Mouse (Mus musculus): ENCODE data around the gene Rbfox3.

Rbfox3 gene

GRCm38 (mm10) chr11:118878605-118879245 is 32.7 kb downstream of the Rbfox3 start:
- DNase-seq, result no peak

GRCm38 (mm10) chr11:118875243-118875897 is 36.0 kb downstream of the Rbfox3 start:
- DNase-seq, result no peak

GRCm38 (mm10) chr11:118874487-118875095 is 36.8 kb downstream of the Rbfox3 start:
- DNase-seq, result no peak

- no peak for DNase-seq
Measured at GRCm38 (mm10) chr11:118874022-118874421, 37.4 kb downstream of the Rbfox3 start.

DNA sequence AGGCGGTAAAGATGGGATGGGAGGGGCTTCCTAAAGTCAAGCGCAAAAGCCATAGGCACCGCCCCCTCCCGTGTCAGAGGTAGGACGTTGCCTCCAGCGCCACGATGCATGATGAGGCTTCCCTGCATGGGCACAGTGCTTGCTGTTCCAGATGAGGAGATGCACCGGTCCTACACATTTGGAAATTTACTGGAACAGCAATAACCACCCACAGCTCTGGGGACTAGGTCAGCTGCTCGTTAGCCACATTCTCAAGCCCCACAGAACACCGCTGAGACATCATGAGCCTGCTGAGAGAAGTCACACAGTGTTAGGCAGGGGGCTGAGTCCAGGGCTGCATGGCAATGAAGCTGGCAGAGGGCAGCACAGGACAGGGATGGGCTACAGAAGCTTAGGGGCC is 39.9 kb downstream of the Rbfox3 start:
- no peak for DNase-seq

- no peak for DNase-seq
Measured at GRCm38 (mm10) chr11:118863360-118863759, 48.0 kb downstream of the Rbfox3 start.

GRCm38 (mm10) chr11:118861801-118862431 is 49.5 kb downstream of the Rbfox3 start:
- no peak for DNase-seq

- peak; percentile 91 for DNase-seq
Measured at GRCm38 (mm10) chr11:118861246-118861645, 50.2 kb downstream of the Rbfox3 start.

- no peak for DNase-seq
Measured at GRCm38 (mm10) chr11:118860812-118861211, 50.6 kb downstream of the Rbfox3 start.

DNA sequence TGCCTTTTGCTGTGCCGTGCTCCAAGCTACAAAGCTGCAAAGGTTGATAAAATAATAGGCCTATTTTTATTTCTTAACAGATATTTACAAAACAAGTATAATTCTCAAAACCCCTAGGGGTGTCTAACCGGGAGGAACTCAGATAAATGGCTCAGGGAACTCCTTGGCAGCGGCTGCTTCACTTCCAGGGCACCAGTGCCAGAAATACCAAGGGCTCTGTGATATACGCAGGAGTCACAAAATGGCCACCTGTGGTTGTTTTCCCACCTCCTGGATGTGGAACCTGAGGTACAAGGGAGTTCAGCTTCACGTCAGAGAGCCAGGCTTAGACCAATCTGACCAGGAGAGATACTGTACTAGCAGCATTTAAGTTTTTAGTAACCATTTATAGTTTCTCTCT is 51.6 kb downstream of the Rbfox3 start:
- DNase-seq, result no peak

DNA sequence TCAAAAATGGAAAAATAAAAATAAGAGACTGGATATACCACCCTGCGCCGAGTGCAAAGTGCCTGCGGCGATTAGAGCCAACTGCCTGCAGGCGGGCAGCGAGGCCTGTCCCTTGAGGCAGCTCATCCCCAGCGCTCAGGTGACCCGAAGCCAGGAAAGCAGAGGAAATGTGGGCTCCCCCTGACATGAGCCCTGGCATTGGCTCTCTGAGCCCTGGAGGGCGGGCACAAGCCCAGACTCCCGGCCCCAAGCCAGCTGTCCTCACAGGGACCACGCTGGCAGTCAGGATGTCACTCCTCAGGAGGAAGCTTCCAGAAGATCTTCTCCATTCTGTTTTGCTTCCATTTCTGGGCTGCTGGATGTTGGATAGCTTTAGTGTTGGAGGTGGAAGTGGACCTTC is 53.1 kb downstream of the Rbfox3 start:
- peak; percentile 90 for DNase-seq

GRCm38 (mm10) chr11:118851391-118851790 is 60.0 kb downstream of the Rbfox3 start:
- peak; percentile 68 for DNase-seq

GRCm38 (mm10) chr11:118847986-118848385 is 63.4 kb downstream of the Rbfox3 start:
- DNase-seq, result no peak

GRCm38 (mm10) chr11:118840992-118841391 is 70.4 kb downstream of the Rbfox3 start:
- no peak for DNase-seq

- no peak for DNase-seq
Measured at GRCm38 (mm10) chr11:118838167-118838566, 73.2 kb downstream of the Rbfox3 start.

- DNase-seq, result peak; percentile 87
Measured at GRCm38 (mm10) chr11:118836889-118837288, 74.5 kb downstream of the Rbfox3 start.

GRCm38 (mm10) chr11:118832793-118833481 is 78.5 kb downstream of the Rbfox3 start:
- peak; percentile 93 for DNase-seq

GRCm38 (mm10) chr11:118831730-118832129 is 79.7 kb downstream of the Rbfox3 start:
- DNase-seq, result peak; percentile 71

DNA sequence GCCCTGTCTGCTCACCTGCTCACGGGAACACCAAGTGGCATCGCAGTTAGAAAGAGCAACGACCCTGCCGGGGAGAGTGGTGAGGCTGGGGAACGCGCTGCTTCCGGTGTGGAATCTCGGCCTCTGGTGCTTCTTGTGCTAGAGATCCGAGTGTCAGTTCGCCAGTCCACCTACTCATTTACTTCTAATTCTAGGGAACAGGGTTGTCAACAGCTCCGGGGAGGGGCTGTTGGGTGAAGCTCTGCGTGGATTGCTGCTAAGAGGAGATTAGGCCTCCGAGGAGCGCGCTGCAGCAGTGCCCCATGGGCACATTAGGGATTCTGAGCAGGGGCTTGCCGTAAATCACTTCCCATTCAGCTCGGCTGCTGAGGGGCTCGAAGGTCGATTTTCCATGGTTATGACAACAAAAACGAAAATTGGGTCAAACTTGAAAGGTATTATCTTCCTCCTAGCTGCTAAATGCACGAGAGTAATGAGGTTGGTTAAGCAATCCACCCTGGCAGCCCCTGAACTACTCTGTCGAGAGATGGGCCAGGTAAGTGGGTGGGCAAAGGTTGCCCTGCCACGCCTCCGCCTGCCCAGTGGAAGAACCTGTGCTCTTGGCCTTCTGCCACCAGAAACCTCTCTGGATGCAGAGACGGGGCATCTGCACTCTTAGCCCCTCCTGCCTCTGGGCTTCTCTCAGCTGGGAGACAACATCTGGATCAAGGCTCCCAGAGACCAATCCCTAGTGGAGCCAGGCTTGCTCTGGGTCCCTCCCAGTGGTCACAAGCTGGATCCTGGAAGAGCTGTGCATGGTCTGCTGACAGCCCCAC is 85.9 kb downstream of the Rbfox3 start:
- DNase-seq, result no peak

GRCm38 (mm10) chr11:118821353-118821752 is 90.0 kb downstream of the Rbfox3 start:
- no peak for DNase-seq

- DNase-seq, result no peak
Measured at GRCm38 (mm10) chr11:118818528-118818927, 92.9 kb downstream of the Rbfox3 start.

DNA sequence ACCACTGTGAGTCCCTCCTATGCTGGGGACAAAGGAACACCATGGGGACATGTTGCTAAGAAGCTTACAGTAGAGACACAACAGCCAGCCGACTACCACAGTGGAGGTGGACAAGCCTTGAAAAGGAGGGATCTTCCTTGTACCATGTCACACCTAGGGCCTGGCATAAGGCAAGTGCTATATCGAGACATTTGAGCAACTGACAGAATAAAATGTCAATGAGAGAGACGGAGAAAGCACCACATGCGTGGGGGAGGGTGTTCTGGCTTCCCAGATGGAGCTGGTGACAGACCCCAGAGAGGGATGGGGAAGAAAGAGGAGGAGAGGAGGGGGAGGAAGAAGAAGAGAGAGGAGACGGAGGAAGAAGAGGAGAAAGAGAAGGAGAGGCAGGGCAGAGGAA is 96.3 kb downstream of the Rbfox3 start:
- DNase-seq, result no peak
